Mouse (Mus musculus): ENCODE measurements around the gene Kpna7. TPM values are rescaled to one million over a fixed set of nuclear protein-coding genes. Genes with fewer than 3 reads are reported as not detected.
A peak's percentile ranks its signal among the peaks of the same experiment; 100 is the strongest.
"Not testable (repeated sequence)": the region's sequence is repeated elsewhere in the genome, so short reads cannot be mapped to it uniquely, and the experiment has no call there.

Kpna7 gene
- not detected in 2 replicates for polyA plus RNA-seq (2014; fragmentation: Nextera tagmentation; extraction: Ambion mirVana)

GRCm38 (mm10) chr5:145083632-145084451 lies at the start of gene Kpna7, which contains the start of gene Arpc1a:
Kpna7 (minus strand) TSS chr5:145084030.
Arpc1a (plus strand) TSS chr5:145083830.
- Histone ChIP-seq H3K9ac (peak within 1 kb of the TSS; percentile 80), H3K27ac (ENCODE audit: low read depth) (peak within 1 kb of the TSS; percentile 76), H3K4me1 (ENCODE audit: insufficient read depth) (no peaks in the 10 kb centered on the region), H3K4me2 (peak within 1 kb of the TSS; percentile 85), H3K27me3 (ENCODE audit: insufficient read depth, low read length) (no peaks in the 10 kb centered on the region), H3K4me3 (ENCODE audit: low read depth, low read length) (peak within 1 kb of the TSS; percentile 83), H3K9me3 (ENCODE audit: low read depth, low read length) (no peaks in the 10 kb centered on the region), H3K36me3 (ENCODE audit: insufficient read depth) (0 out of 2 replicates have a peak, but pooled peaks cover 5% of the 10 kb centered on the region)
- ATAC-seq (ENCODE audit: insufficient read depth) (peak; percentile 98), DNase-seq (peak; percentile 98)
- under 1% methylated on average over 54 of the region's 54 CpGs for WGBS
- no peak for TF ChIP-seq CTCF (IDR thresholded peaks at IDR 0.05; ENCODE audit: low read depth)

- not testable (repeated sequence) for ATAC-seq (ENCODE audit: insufficient read depth); H3K27me3 ChIP-seq (ENCODE audit: insufficient read depth, low read length); H3K27ac ChIP-seq (ENCODE audit: low read depth); H3K9ac ChIP-seq; H3K9me3 ChIP-seq (ENCODE audit: low read depth, low read length); DNase-seq; H3K4me3 ChIP-seq (ENCODE audit: low read depth, low read length); H3K4me2 ChIP-seq; H3K4me1 ChIP-seq (ENCODE audit: insufficient read depth)
- H3K36me3 ChIP-seq (ENCODE audit: insufficient read depth), result peaks cover 84% of the 10 kb centered on the region
- peak; percentile 35 for TF ChIP-seq CTCF (IDR thresholded peaks at IDR 0.05; ENCODE audit: low read depth)
- WGBS, result 89% methylated on average over 6 of the region's 6 CpGs
These were observed 49.4 kb upstream of the Kpna7 start for GRCm38 (mm10) chr5:145133275-145133674.

- WGBS, result 88% methylated on average over 3 of the region's 3 CpGs
- ATAC-seq (ENCODE audit: insufficient read depth), result no peak
- TF ChIP-seq CTCF (IDR thresholded peaks at IDR 0.05; ENCODE audit: low read depth), result no peak
These were observed 47.2 kb upstream of the Kpna7 start for GRCm38 (mm10) chr5:145130995-145131394.

GRCm38 (mm10) chr5:145130191-145130590 lies 46.4 kb upstream of the Kpna7 start:
- H3K36me3 ChIP-seq (ENCODE audit: insufficient read depth), result peaks cover 96% of the 10 kb centered on the region
- no peak overlapping the region for H3K27ac ChIP-seq (ENCODE audit: low read depth)
- ATAC-seq (ENCODE audit: insufficient read depth) (no peak), DNase-seq (no peak)
- no peak overlapping the region for H3K9ac ChIP-seq
- no peak overlapping the region for H3K4me3 ChIP-seq (ENCODE audit: low read depth, low read length)
- H3K27me3 ChIP-seq (ENCODE audit: insufficient read depth, low read length), result no peaks in the 10 kb centered on the region
- WGBS, result 78% methylated on average over 11 of the region's 11 CpGs
- H3K9me3 ChIP-seq (ENCODE audit: low read depth, low read length), result no peaks in the 10 kb centered on the region
- no peaks in the 10 kb centered on the region for H3K4me1 ChIP-seq (ENCODE audit: insufficient read depth)
- H3K4me2 ChIP-seq, result no peak overlapping the region
- no peak for TF ChIP-seq CTCF (IDR thresholded peaks at IDR 0.05; ENCODE audit: low read depth)

More at GRCm38 (mm10) chr5:145130995-145131394, 47.2 kb upstream of the Kpna7 start:
- Histone ChIP-seq H3K36me3 (ENCODE audit: insufficient read depth) (peaks cover 97% of the 10 kb centered on the region), H3K4me3 (ENCODE audit: low read depth, low read length) (no peak overlapping the region), H3K9me3 (ENCODE audit: low read depth, low read length) (no peaks in the 10 kb centered on the region), H3K4me1 (ENCODE audit: insufficient read depth) (no peaks in the 10 kb centered on the region), H3K9ac (no peak overlapping the region), H3K27ac (ENCODE audit: low read depth) (no peak overlapping the region), H3K27me3 (ENCODE audit: insufficient read depth, low read length) (no peaks in the 10 kb centered on the region), H3K4me2 (no peak overlapping the region)
- DNase-seq, result no peak

GRCm38 (mm10) chr5:145129773-145130172 lies 45.9 kb upstream of the Kpna7 start:
- H3K9ac ChIP-seq; H3K27me3 ChIP-seq (ENCODE audit: insufficient read depth, low read length); H3K4me1 ChIP-seq (ENCODE audit: insufficient read depth); H3K4me2 ChIP-seq; H3K9me3 ChIP-seq (ENCODE audit: low read depth, low read length); ATAC-seq (ENCODE audit: insufficient read depth); H3K4me3 ChIP-seq (ENCODE audit: low read depth, low read length); DNase-seq; H3K27ac ChIP-seq (ENCODE audit: low read depth): not testable (repeated sequence)
- peaks cover 96% of the 10 kb centered on the region for H3K36me3 ChIP-seq (ENCODE audit: insufficient read depth)
- WGBS, result 89% methylated on average over 6 of the region's 6 CpGs

GRCm38 (mm10) chr5:145129124-145129523 lies 45.3 kb upstream of the Kpna7 start:
- H3K27me3 ChIP-seq (ENCODE audit: insufficient read depth, low read length), result no peaks in the 10 kb centered on the region
- peaks cover 96% of the 10 kb centered on the region for H3K36me3 ChIP-seq (ENCODE audit: insufficient read depth)
- 91% methylated on average over 4 of the region's 4 CpGs for WGBS
- no peak overlapping the region for H3K4me3 ChIP-seq (ENCODE audit: low read depth, low read length)
- no peak for TF ChIP-seq CTCF (IDR thresholded peaks at IDR 0.05; ENCODE audit: low read depth)
- H3K27ac ChIP-seq (ENCODE audit: low read depth), result no peak overlapping the region
- ATAC-seq (ENCODE audit: insufficient read depth), result no peak
- no peaks in the 10 kb centered on the region for H3K9me3 ChIP-seq (ENCODE audit: low read depth, low read length)
- H3K4me2 ChIP-seq, result no peak overlapping the region
- H3K9ac ChIP-seq, result no peak overlapping the region
- no peak for DNase-seq
- H3K4me1 ChIP-seq (ENCODE audit: insufficient read depth), result no peaks in the 10 kb centered on the region

GRCm38 (mm10) chr5:145126580-145126979 lies 42.8 kb upstream of the Kpna7 start:
- H3K27me3 ChIP-seq (ENCODE audit: insufficient read depth, low read length), result no peaks in the 10 kb centered on the region
- no peak overlapping the region for H3K4me3 ChIP-seq (ENCODE audit: low read depth, low read length)
- 94% methylated on average over 9 of the region's 9 CpGs for WGBS
- TF ChIP-seq CTCF (IDR thresholded peaks at IDR 0.05; ENCODE audit: low read depth), result no peak
- no peaks in the 10 kb centered on the region for H3K9me3 ChIP-seq (ENCODE audit: low read depth, low read length)
- H3K27ac ChIP-seq (ENCODE audit: low read depth), result no peak overlapping the region
- H3K4me1 ChIP-seq (ENCODE audit: insufficient read depth), result no peaks in the 10 kb centered on the region
- ATAC-seq (ENCODE audit: insufficient read depth) (no peak), DNase-seq (no peak)
- peaks cover 94% of the 10 kb centered on the region for H3K36me3 ChIP-seq (ENCODE audit: insufficient read depth)
- no peak overlapping the region for H3K9ac ChIP-seq
- H3K4me2 ChIP-seq, result no peak overlapping the region
